Mouse (Mus musculus): Measurements from ENCODE around the gene Gm21698. TPM values are rescaled to one million over a fixed set of nuclear protein-coding genes. Genes with fewer than 3 reads are reported as not detected.

Gene Gm21698
- polyA plus RNA-seq, 1 experiment from 2014 or later, result not detected

Other genes with a start within 250 kb of the Gm21698 start
- 29.7 and 29.9 TPM in 2 replicates for gene Actr3b, start 228.7 kb downstream of the Gm21698 start, polyA plus RNA-seq (2015; fragmentation: Nextera tagmentation; extraction: Ambion mirVana)
- gene Gm21663, start 46.3 kb downstream of the Gm21698 start, polyA plus RNA-seq (2015; fragmentation: Nextera tagmentation; extraction: Ambion mirVana), result not detected in 2 replicates
- not detected in 2 replicates for gene Gm21671, start 34.2 kb downstream of the Gm21698 start, polyA plus RNA-seq (2015; fragmentation: Nextera tagmentation; extraction: Ambion mirVana)
- 0.05 TPM in 1 of 2 replicates, not detected in the other for gene Gm21680, start 16.0 kb downstream of the Gm21698 start, polyA plus RNA-seq (2015; fragmentation: Nextera tagmentation; extraction: Ambion mirVana)
- gene Gm1979, start 16.1 kb upstream of the Gm21698 start, polyA plus RNA-seq (2015; fragmentation: Nextera tagmentation; extraction: Ambion mirVana), result not detected in 2 replicates
- gene Gm5862, start 34.3 kb upstream of the Gm21698 start, polyA plus RNA-seq (2015; fragmentation: Nextera tagmentation; extraction: Ambion mirVana), result not detected in 2 replicates
- gene Speer4a, start 50.9 kb upstream of the Gm21698 start, polyA plus RNA-seq (2015; fragmentation: Nextera tagmentation; extraction: Ambion mirVana), result not detected in 2 replicates
- gene Gm7347, start 69.9 kb upstream of the Gm21698 start, polyA plus RNA-seq (2015; fragmentation: Nextera tagmentation; extraction: Ambion mirVana), result not detected in 2 replicates
- gene Gm10471, start 100.6 kb upstream of the Gm21698 start, polyA plus RNA-seq (2015; fragmentation: Nextera tagmentation; extraction: Ambion mirVana), result not detected in 2 replicates
- gene 5031410I06Rik, start 116.7 kb upstream of the Gm21698 start, polyA plus RNA-seq (2015; fragmentation: Nextera tagmentation; extraction: Ambion mirVana), result not detected in 2 replicates
- 0.08 TPM in 1 of 2 replicates, not detected in the other for gene Gm10220, start 132.8 kb upstream of the Gm21698 start, polyA plus RNA-seq (2015; fragmentation: Nextera tagmentation; extraction: Ambion mirVana)

Data from forebrain, embryonic 13.5 days (tissue).